20 mouse cellular contexts compared by ENCODE assay signal in the genomic region with DNA sequence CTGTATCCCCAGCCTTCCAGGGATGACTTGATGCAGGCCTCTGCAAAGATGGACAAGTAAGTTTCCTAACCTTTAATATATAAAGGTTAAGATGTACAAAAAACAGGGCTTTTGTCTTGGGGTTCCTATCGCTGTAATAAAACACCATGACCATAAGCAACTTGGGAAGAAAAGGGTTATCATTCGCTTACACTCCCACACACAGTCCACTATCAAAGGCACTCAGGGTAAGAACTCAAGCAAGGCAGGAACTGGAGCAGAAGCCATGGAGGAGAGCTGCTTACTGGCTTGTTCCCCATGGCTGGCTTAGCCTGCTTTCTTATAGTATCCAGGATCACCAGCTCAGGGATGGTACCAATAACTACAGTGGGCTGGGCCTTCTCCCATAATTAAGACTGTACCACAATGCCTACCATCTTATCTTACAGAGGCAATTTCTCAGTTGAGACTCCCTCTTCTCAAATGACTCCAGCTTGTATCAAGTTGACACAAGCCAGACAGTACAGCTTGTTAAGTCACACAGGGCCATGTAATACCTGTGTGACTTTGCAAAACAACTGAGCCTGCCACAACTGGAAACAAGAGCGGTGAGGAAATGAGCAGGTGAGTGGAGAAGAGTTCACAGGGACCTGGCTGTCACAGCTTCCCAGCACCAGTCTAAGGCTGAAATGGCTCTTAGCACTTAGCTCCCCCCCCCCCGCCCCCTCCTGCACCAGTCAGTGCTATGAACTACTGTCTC. TPM values are rescaled to one million over a fixed set of nuclear protein-coding genes. Genes with fewer than 3 reads are reported as not detected.
DNase-seq lines count a peak whose midpoint lies in the region; ATAC-seq and TF ChIP-seq lines count a peak whose summit lies in the region.
"Had no signal": no experiment of that assay in that cellular context is flagged by ENCODE, and none has a peak within 500 bp of the region (broad histone marks: within the 10 kb centered on the region; RNA-seq: fewer than 3 reads in every experiment).

No protein-coding gene starts in this region.

- TF ChIP-seq CTCF in liver, postnatal 0 days (IDR thresholded peaks at IDR 0.05; ENCODE audit: low read depth): no peak
- no peak for TF ChIP-seq CTCF in layer of hippocampus, adult 2 months (conservative IDR thresholded peaks at IDR 0.05)

- no peak overlapping the region for H3K9ac ChIP-seq in kidney, embryonic 15.5 days
- H3K9ac ChIP-seq in liver, embryonic 12.5 days: no peak overlapping the region
- no peak overlapping the region for H3K9ac ChIP-seq in liver, postnatal 0 days (replicated peaks)
- H3K9ac ChIP-seq: embryonic facial prominence, embryonic 13.5 days; heart, embryonic 12.5 days; hindbrain, embryonic 15.5 days had no signal

- peaks cover 4% of the 10 kb centered on the region; the same call in 1 of the 2 replicates for H3K4me1 ChIP-seq in kidney, embryonic 15.5 days
- peaks cover 19% of the 10 kb centered on the region for H3K4me1 ChIP-seq in liver, embryonic 12.5 days
- H3K4me1 ChIP-seq in liver, postnatal 0 days (ENCODE audit: insufficient read depth): no peaks in the 10 kb centered on the region
- H3K4me1 ChIP-seq: embryonic facial prominence, embryonic 13.5 days; forebrain, embryonic 10.5 days had no signal

- H3K4me3 ChIP-seq in kidney, embryonic 15.5 days (replicated peaks): no peak overlapping the region
- H3K4me3 ChIP-seq in liver, embryonic 12.5 days: no peak overlapping the region
- H3K4me3 ChIP-seq in liver, postnatal 0 days (ENCODE audit: low read depth, low read length): no peak overlapping the region
- H3K4me3 ChIP-seq in layer of hippocampus, adult 2 months: no peak overlapping the region
- H3K4me3 ChIP-seq: embryonic facial prominence, embryonic 13.5 days; forebrain, embryonic 10.5 days; heart, embryonic 12.5 days; hindbrain, embryonic 15.5 days had no signal

- TF ChIP-seq EP300 in liver, postnatal 0 days (IDR thresholded peaks at IDR 0.05; ENCODE audit: low read depth): no peak

- 0 out of 2 replicates have a peak, but pooled peaks have one; percentile 18 for ATAC-seq in kidney, embryonic 15.5 days (replicated peaks; ENCODE audit: low FRiP score)
- peak; percentile 63 for ATAC-seq in liver, embryonic 12.5 days
- no peak for ATAC-seq in liver, postnatal 0 days
- ATAC-seq in megakaryocyte-erythroid progenitor cell, adult 5-6 weeks (replicated peaks; ENCODE audit: low FRiP score, low TSS enrichment, poor library complexity, severe bottlenecking): peak; percentile 61; the same call in 1 of the 2 replicates
- ATAC-seq: activated CD4-positive, CD25-positive, alpha-beta regulatory T cell, adult 4 months; forebrain, embryonic 14.5 days; Patski had no signal

- WGBS in kidney, embryonic 15.5 days: 80% methylated on average over 4 of the region's 4 CpGs
- WGBS in liver, embryonic 12.5 days (ENCODE audit: insufficient replicate concordance): 72% methylated on average over 4 of the region's 4 CpGs
- WGBS in liver, postnatal 0 days (ENCODE audit: insufficient replicate concordance): 80% methylated on average over 4 of the region's 4 CpGs

- H3K36me3 ChIP-seq in kidney, embryonic 15.5 days: peaks cover 41% of the 10 kb centered on the region
- H3K36me3 ChIP-seq in liver, embryonic 12.5 days: peaks cover 22% of the 10 kb centered on the region
- peaks cover 20% of the 10 kb centered on the region for H3K36me3 ChIP-seq in liver, postnatal 0 days (replicated peaks; ENCODE audit: insufficient read depth, low read length)

- peak overlapping the region; percentile 45; the same call in 1 of the 2 replicates for H3K27ac ChIP-seq in kidney, embryonic 15.5 days
- no peak overlapping the region for H3K27ac ChIP-seq in liver, embryonic 12.5 days
- no peak overlapping the region for H3K27ac ChIP-seq in liver, postnatal 0 days (ENCODE audit: low read depth)
- H3K27ac ChIP-seq in layer of hippocampus, adult 2 months: no peak overlapping the region
- H3K27ac ChIP-seq: embryonic facial prominence, embryonic 13.5 days; forebrain, embryonic 10.5 days; hindbrain, embryonic 15.5 days had no signal

- H3K4me2 ChIP-seq in kidney, embryonic 15.5 days: no peak overlapping the region
- H3K4me2 ChIP-seq in liver, embryonic 12.5 days: no peak overlapping the region
- H3K4me2 ChIP-seq in liver, postnatal 0 days (ENCODE audit: low read depth, low read length): no peak overlapping the region
- H3K4me2 ChIP-seq: embryonic facial prominence, embryonic 13.5 days; heart, embryonic 12.5 days; hindbrain, embryonic 15.5 days had no signal

- DNase-seq in kidney, adult 8-10 months: no peak
- no peak for DNase-seq in liver, postnatal 0 days
- DNase-seq in gonadal fat pad, adult 2 months (ENCODE audit: low read depth): peak; percentile 81
- DNase-seq in layer of hippocampus, adult 2 months (ENCODE audit: low spot score in 2 of 2): no peak
- no peak for DNase-seq in gastrocnemius, adult 18-20 months (ENCODE audit: low spot score)
- DNase-seq: adrenal gland, postnatal 14 days; cerebellum, adult 2 months; cerebellum, postnatal 14 days; gastrocnemius, postnatal 10 days; heart, postnatal 36 days had no signal

- H3K9me3 ChIP-seq in kidney, embryonic 15.5 days (replicated peaks): no peaks in the 10 kb centered on the region
- no peaks in the 10 kb centered on the region for H3K9me3 ChIP-seq in liver, embryonic 12.5 days (replicated peaks)
- H3K9me3 ChIP-seq in liver, postnatal 0 days (ENCODE audit: low read length): no peaks in the 10 kb centered on the region
- H3K9me3 ChIP-seq: embryonic facial prominence, embryonic 13.5 days; forebrain, embryonic 10.5 days; heart, embryonic 12.5 days; hindbrain, embryonic 15.5 days had no signal

- H3K27me3 ChIP-seq in kidney, embryonic 15.5 days: no peaks in the 10 kb centered on the region
- H3K27me3 ChIP-seq in liver, embryonic 12.5 days (replicated peaks): no peaks in the 10 kb centered on the region
- no peaks in the 10 kb centered on the region for H3K27me3 ChIP-seq in liver, postnatal 0 days (ENCODE audit: insufficient read depth, low read length)
- H3K27me3 ChIP-seq: embryonic facial prominence, embryonic 13.5 days; heart, embryonic 12.5 days; hindbrain, embryonic 15.5 days; Patski had no signal

RNA-seq across cellular contexts. Expression of a gene that starts 48.3 kb away (rescaled TPM):
- polyA plus RNA-seq in kidney, embryonic 15.5 days (2015; fragmentation: Nextera tagmentation; extraction: Ambion mirVana): 88.9 and 89.2 TPM in 2 replicates
- polyA plus RNA-seq in liver, embryonic 12.5 days (2016; fragmentation: Nextera tagmentation; extraction: Ambion mirVana): 28.0 and 28.5 TPM in 2 replicates
- 13.7 and 15.4 TPM in 2 replicates for polyA plus RNA-seq in liver, postnatal 0 days (2015; fragmentation: Nextera tagmentation; extraction: Ambion mirVana)
- polyA plus RNA-seq in gonadal fat pad, adult 2 months (2012; rRNA removed): 77.5 and 84.2 TPM in 2 replicates
- total RNA-seq in megakaryocyte-erythroid progenitor cell, adult 5-6 weeks (2014; fragmentation: Nextera tagmentation): 27.9 and 28.2 TPM in 2 replicates
- total RNA-seq in megakaryocyte-erythroid progenitor cell, adult 5-6 weeks (2017): 33.2 and 50.7 TPM in 2 replicates
- 100 to 1,000 TPM; 134 TPM for total RNA-seq in layer of hippocampus, adult 2 months (2021)
- total RNA-seq in gastrocnemius, adult 18-20 months (2021): 10 to 100 TPM; 14.2 to 17.1 TPM
